Mouse (Mus musculus) cerebellum, adult 9-10 months (tissue): Measurements from ENCODE around the gene S1pr3.

Source experiments
- DNase-seq: peaks from one replicate; pipeline ENCODE4 v3.0.0; 2022

S1pr3 gene

GRCm38 (mm10) chr13:51408519-51409001 lies at the start of gene S1pr3:
Gene S1pr3 (plus strand): TSS chr13:51408639.
- no peak for DNase-seq

- DNase-seq = no peak
Observed at GRCm38 (mm10) chr13:51360441-51360962, 47.9 kb upstream of the S1pr3 start.

- no peak for DNase-seq
Observed at GRCm38 (mm10) chr13:51363390-51363789, 45.0 kb upstream of the S1pr3 start.

GRCm38 (mm10) chr13:51363985-51364384 lies 44.5 kb upstream of the S1pr3 start:
- DNase-seq = no peak

GRCm38 (mm10) chr13:51365191-51365590 lies 43.2 kb upstream of the S1pr3 start:
- DNase-seq = no peak

- DNase-seq = no peak
Observed at GRCm38 (mm10) chr13:51368346-51368745, 40.1 kb upstream of the S1pr3 start.

- DNase-seq = no peak
Observed at GRCm38 (mm10) chr13:51369354-51369753, 39.1 kb upstream of the S1pr3 start.

- DNase-seq = no peak
Observed at GRCm38 (mm10) chr13:51373086-51373485, 35.4 kb upstream of the S1pr3 start.

GRCm38 (mm10) chr13:51374026-51374807 lies 34.2 kb upstream of the S1pr3 start:
- no peak for DNase-seq

- no peak for DNase-seq
Observed at GRCm38 (mm10) chr13:51378126-51378525, 30.3 kb upstream of the S1pr3 start.

- DNase-seq = no peak
Observed at GRCm38 (mm10) chr13:51379596-51379995, 28.8 kb upstream of the S1pr3 start.

GRCm38 (mm10) chr13:51381498-51381897 lies 26.9 kb upstream of the S1pr3 start:
- no peak for DNase-seq

GRCm38 (mm10) chr13:51384899-51385298 lies 23.5 kb upstream of the S1pr3 start:
- DNase-seq = no peak

GRCm38 (mm10) chr13:51387908-51388307 lies 20.5 kb upstream of the S1pr3 start:
- no peak for DNase-seq

- no peak for DNase-seq
Observed at GRCm38 (mm10) chr13:51390398-51390797, 18.0 kb upstream of the S1pr3 start.

GRCm38 (mm10) chr13:51391359-51391916 lies 17.0 kb upstream of the S1pr3 start:
- no peak for DNase-seq

GRCm38 (mm10) chr13:51392256-51392655 lies 16.2 kb upstream of the S1pr3 start:
- DNase-seq = no peak

- DNase-seq = no peak
Observed at GRCm38 (mm10) chr13:51397861-51398260, 10.6 kb upstream of the S1pr3 start.

GRCm38 (mm10) chr13:51399562-51399961 lies 8.9 kb upstream of the S1pr3 start:
- DNase-seq = no peak

GRCm38 (mm10) chr13:51400186-51400719 lies 8.2 kb upstream of the S1pr3 start:
- no peak for DNase-seq

GRCm38 (mm10) chr13:51400736-51401501 lies 7.5 kb upstream of the S1pr3 start:
- no peak for DNase-seq

- DNase-seq = no peak
Observed at GRCm38 (mm10) chr13:51404566-51404965, 3.9 kb upstream of the S1pr3 start.

- no peak for DNase-seq
Observed at GRCm38 (mm10) chr13:51405731-51406320, 2.6 kb upstream of the S1pr3 start.
